Mouse (Mus musculus): ENCODE results near the gene Sptlc2.

- TF ChIP-seq GATA1 (IDR thresholded peaks at IDR 0.05; ENCODE audit: low read length) (no peak), TAL1 (IDR thresholded peaks at IDR 0.05; ENCODE audit: low read length) (no peak)
These were observed 108.3 kb downstream of the Sptlc2 start for GRCm38 (mm10) chr12:87279879-87280278.

All from erythroblast, embryonic 14.5 days (primary cell).